Mouse (Mus musculus): ENCODE measurements around the gene Gm49396. TPM values are rescaled to one million over a fixed set of nuclear protein-coding genes. Genes with fewer than 3 reads are reported as not detected.
A peak's percentile ranks its signal among the peaks of the same experiment; 100 is the strongest.

The Gm49396 gene
- polyA plus RNA-seq, 1 experiment from 2014 or later, result 5.5 TPM

- no peak overlapping the region for H3K4me2 ChIP-seq
- H3K27ac ChIP-seq (ENCODE audit: low read depth, low read length), result no peak overlapping the region
- 86% methylated on average over 2 of the region's 2 CpGs for WGBS (ENCODE audit: insufficient replicate concordance)
- H3K9ac ChIP-seq (ENCODE audit: low read depth, low read length), result no peak overlapping the region
- no peaks in the 10 kb centered on the region for H3K27me3 ChIP-seq (ENCODE audit: control insufficient read depth, insufficient read depth, low read length)
- peaks cover 13% of the 10 kb centered on the region for H3K36me3 ChIP-seq (ENCODE audit: control insufficient read depth, insufficient read depth, low read length)
- H3K4me1 ChIP-seq (ENCODE audit: control insufficient read depth, insufficient read depth, low read length), result peaks cover 9% of the 10 kb centered on the region
- H3K9me3 ChIP-seq (replicated peaks; ENCODE audit: control insufficient read depth, low read length), result no peaks in the 10 kb centered on the region
- no peak overlapping the region for H3K4me3 ChIP-seq (ENCODE audit: low read depth, low read length)
- ATAC-seq (replicated peaks; ENCODE audit: insufficient number of reproducible peaks, low FRiP score, low TSS enrichment), result no peak
Observed at GRCm38 (mm10) chr7:30549880-30550279, 13.3 kb upstream of the Gm49396 start.

GRCm38 (mm10) chr7:30550603-30551002 lies 12.5 kb upstream of the Gm49396 start:
- no peaks in the 10 kb centered on the region for H3K27me3 ChIP-seq (ENCODE audit: control insufficient read depth, insufficient read depth, low read length)
- peaks cover 20% of the 10 kb centered on the region for H3K36me3 ChIP-seq (ENCODE audit: control insufficient read depth, insufficient read depth, low read length)
- no peak overlapping the region for H3K4me2 ChIP-seq
- H3K4me1 ChIP-seq (ENCODE audit: control insufficient read depth, insufficient read depth, low read length), result peaks cover 9% of the 10 kb centered on the region
- no peak overlapping the region for H3K27ac ChIP-seq (ENCODE audit: low read depth, low read length)
- H3K9me3 ChIP-seq (replicated peaks; ENCODE audit: control insufficient read depth, low read length), result no peaks in the 10 kb centered on the region
- H3K9ac ChIP-seq (ENCODE audit: low read depth, low read length), result no peak overlapping the region
- H3K4me3 ChIP-seq (ENCODE audit: low read depth, low read length), result no peak overlapping the region
- 100% methylated on average over 1 of the region's 1 CpGs for WGBS (ENCODE audit: insufficient replicate concordance)
- ATAC-seq (replicated peaks; ENCODE audit: insufficient number of reproducible peaks, low FRiP score, low TSS enrichment), result no peak

- H3K4me1 ChIP-seq (ENCODE audit: control insufficient read depth, insufficient read depth, low read length), result peaks cover 9% of the 10 kb centered on the region
- peak overlapping the region; percentile 98 for H3K4me2 ChIP-seq
- peak overlapping the region; percentile 91 for H3K27ac ChIP-seq (ENCODE audit: low read depth, low read length)
- H3K36me3 ChIP-seq (ENCODE audit: control insufficient read depth, insufficient read depth, low read length), result peaks cover 18% of the 10 kb centered on the region
- peak overlapping the region; percentile 88 for H3K9ac ChIP-seq (ENCODE audit: low read depth, low read length)
- H3K27me3 ChIP-seq (ENCODE audit: control insufficient read depth, insufficient read depth, low read length), result no peaks in the 10 kb centered on the region
- ATAC-seq (replicated peaks; ENCODE audit: insufficient number of reproducible peaks, low FRiP score, low TSS enrichment), result peak; percentile 62
- peak overlapping the region; percentile 53 for H3K4me3 ChIP-seq (ENCODE audit: low read depth, low read length)
- no peaks in the 10 kb centered on the region for H3K9me3 ChIP-seq (replicated peaks; ENCODE audit: control insufficient read depth, low read length)
- 2% methylated on average over 10 of the region's 10 CpGs for WGBS (ENCODE audit: insufficient replicate concordance)
Observed at GRCm38 (mm10) chr7:30551445-30552101, 11.6 kb upstream of the Gm49396 start.

- H3K4me3 ChIP-seq (ENCODE audit: low read depth, low read length), result peak within 1 kb of the TSS; percentile 53
- H3K36me3 ChIP-seq (ENCODE audit: control insufficient read depth, insufficient read depth, low read length), result peaks cover 23% of the 10 kb centered on the region
- no peaks in the 10 kb centered on the region for H3K9me3 ChIP-seq (replicated peaks; ENCODE audit: control insufficient read depth, low read length)
- peak; percentile 94 for ATAC-seq (replicated peaks; ENCODE audit: insufficient number of reproducible peaks, low FRiP score, low TSS enrichment)
- H3K27me3 ChIP-seq (ENCODE audit: control insufficient read depth, insufficient read depth, low read length), result no peaks in the 10 kb centered on the region
- 1% methylated on average over 44 of the region's 44 CpGs for WGBS (ENCODE audit: insufficient replicate concordance)
- peaks cover 9% of the 10 kb centered on the region for H3K4me1 ChIP-seq (ENCODE audit: control insufficient read depth, insufficient read depth, low read length)
- H3K9ac ChIP-seq (ENCODE audit: low read depth, low read length), result peak within 1 kb of the TSS; percentile 88
- peak within 1 kb of the TSS; percentile 91 for H3K27ac ChIP-seq (ENCODE audit: low read depth, low read length)
- H3K4me2 ChIP-seq, result peak within 1 kb of the TSS; percentile 98
Observed at GRCm38 (mm10) chr7:30552102-30553020, 10.8 kb upstream of the Gm49396 start, which contains the start of the genes Hspb6 and Proser3. Gene Hspb6 (plus strand): TSS chr7:30552178. Gene Proser3 (minus strand): TSS chr7:30552299.

GRCm38 (mm10) chr7:30553021-30553589 lies 10.0 kb upstream of the Gm49396 start:
- Histone ChIP-seq H3K36me3 (ENCODE audit: control insufficient read depth, insufficient read depth, low read length) (peaks cover 23% of the 10 kb centered on the region), H3K4me2 (peak overlapping the region; percentile 98), H3K4me1 (ENCODE audit: control insufficient read depth, insufficient read depth, low read length) (peaks cover 12% of the 10 kb centered on the region), H3K27me3 (ENCODE audit: control insufficient read depth, insufficient read depth, low read length) (no peaks in the 10 kb centered on the region), H3K27ac (ENCODE audit: low read depth, low read length) (peak overlapping the region; percentile 91), H3K4me3 (ENCODE audit: low read depth, low read length) (peak overlapping the region; percentile 53), H3K9ac (ENCODE audit: low read depth, low read length) (peak overlapping the region; percentile 88), H3K9me3 (replicated peaks; ENCODE audit: control insufficient read depth, low read length) (no peaks in the 10 kb centered on the region)
- ATAC-seq (replicated peaks; ENCODE audit: insufficient number of reproducible peaks, low FRiP score, low TSS enrichment), result no peak
- 5% methylated on average over 23 of the region's 23 CpGs for WGBS (ENCODE audit: insufficient replicate concordance)

- Histone ChIP-seq H3K4me2 (peak overlapping the region; percentile 98), H3K27ac (ENCODE audit: low read depth, low read length) (no peak overlapping the region), H3K27me3 (ENCODE audit: control insufficient read depth, insufficient read depth, low read length) (no peaks in the 10 kb centered on the region), H3K9ac (ENCODE audit: low read depth, low read length) (no peak overlapping the region), H3K36me3 (ENCODE audit: control insufficient read depth, insufficient read depth, low read length) (peaks cover 19% of the 10 kb centered on the region), H3K4me3 (ENCODE audit: low read depth, low read length) (peak overlapping the region; percentile 53; the same call in 1 of the 2 replicates), H3K4me1 (ENCODE audit: control insufficient read depth, insufficient read depth, low read length) (peaks cover 21% of the 10 kb centered on the region), H3K9me3 (replicated peaks; ENCODE audit: control insufficient read depth, low read length) (no peaks in the 10 kb centered on the region)
- WGBS (ENCODE audit: insufficient replicate concordance), result 85% methylated on average over 22 of the region's 22 CpGs
- ATAC-seq (replicated peaks; ENCODE audit: insufficient number of reproducible peaks, low FRiP score, low TSS enrichment), result no peak
Observed at GRCm38 (mm10) chr7:30553810-30554584, 9.1 kb upstream of the Gm49396 start.

GRCm38 (mm10) chr7:30556894-30557536 lies 6.1 kb upstream of the Gm49396 start:
- 91% methylated on average over 18 of the region's 18 CpGs for WGBS (ENCODE audit: insufficient replicate concordance)
- ATAC-seq (replicated peaks; ENCODE audit: insufficient number of reproducible peaks, low FRiP score, low TSS enrichment), result no peak
- no peaks in the 10 kb centered on the region for H3K9me3 ChIP-seq (replicated peaks; ENCODE audit: control insufficient read depth, low read length)
- peaks cover 21% of the 10 kb centered on the region for H3K4me1 ChIP-seq (ENCODE audit: control insufficient read depth, insufficient read depth, low read length)
- peaks cover 19% of the 10 kb centered on the region for H3K36me3 ChIP-seq (ENCODE audit: control insufficient read depth, insufficient read depth, low read length)
- no peak overlapping the region for H3K4me3 ChIP-seq (ENCODE audit: low read depth, low read length)
- H3K27me3 ChIP-seq (ENCODE audit: control insufficient read depth, insufficient read depth, low read length), result no peaks in the 10 kb centered on the region
- H3K4me2 ChIP-seq, result no peak overlapping the region
- no peak overlapping the region for H3K27ac ChIP-seq (ENCODE audit: low read depth, low read length)
- no peak overlapping the region for H3K9ac ChIP-seq (ENCODE audit: low read depth, low read length)
